Mouse (Mus musculus) adrenal gland, postnatal 25 days (tissue): ENCODE results near the gene Nptxr. TPM values are rescaled to one million over a fixed set of nuclear protein-coding genes. Genes with fewer than 3 reads are reported as not detected.

Experiments
- DNase-seq: peaks from one replicate; pipeline ENCODE4 v3.0.0; 2021; ENCODE audit warnings: mixed read lengths
- total RNA-seq: library from RNA; stranded (reverse); gene quantifications from 2 replicates; pipeline ENCODE4 v1.2.3, GENCODE M21; 2021

The Nptxr gene
- total RNA-seq, 1 experiment from 2014 or later: 6.8 TPM

- peak; percentile 77 for DNase-seq
These were observed 51.7 kb downstream of the Nptxr start for GRCm38 (mm10) chr15:79752742-79753419.

GRCm38 (mm10) chr15:79751772-79752171 is 52.8 kb downstream of the Nptxr start:
- no peak for DNase-seq

- no peak for DNase-seq
These were observed 54.3 kb downstream of the Nptxr start for GRCm38 (mm10) chr15:79750266-79750665.

- no peak for DNase-seq
These were observed 55.4 kb downstream of the Nptxr start for GRCm38 (mm10) chr15:79749162-79749561.

- no peak for DNase-seq
These were observed 56.6 kb downstream of the Nptxr start for GRCm38 (mm10) chr15:79747998-79748397.

GRCm38 (mm10) chr15:79745883-79746282 is 58.7 kb downstream of the Nptxr start:
- DNase-seq: no peak

GRCm38 (mm10) chr15:79745312-79745711 is 59.3 kb downstream of the Nptxr start:
- no peak for DNase-seq

- DNase-seq: no peak
These were observed 59.8 kb downstream of the Nptxr start for GRCm38 (mm10) chr15:79744742-79745141.

GRCm38 (mm10) chr15:79744001-79744400 is 60.6 kb downstream of the Nptxr start:
- DNase-seq: no peak

- DNase-seq: no peak
These were observed 61.9 kb downstream of the Nptxr start for GRCm38 (mm10) chr15:79742706-79743023.

GRCm38 (mm10) chr15:79741921-79742705 is 62.5 kb downstream of the Nptxr start, which contains the start of gene Sun2:
Gene Sun2, minus strand, starts transcription at chr15:79742536.
- peak; percentile 92 for DNase-seq

- DNase-seq: no peak
These were observed 63.2 kb downstream of the Nptxr start for GRCm38 (mm10) chr15:79741173-79741858.

GRCm38 (mm10) chr15:79740739-79741138 is 63.8 kb downstream of the Nptxr start:
- DNase-seq: no peak

Other genes starting within 250 kb of the Nptxr start
- 2.5 and 3.5 TPM in 2 replicates for gene Dmc1, start 199.7 kb downstream of the Nptxr start, total RNA-seq
- gene Fam227a, start 145.8 kb downstream of the Nptxr start, total RNA-seq: 2.9 and 4.1 TPM in 2 replicates
- 15.0 and 24.5 TPM in 2 replicates for gene Cby1, start 145.6 kb downstream of the Nptxr start, total RNA-seq
- 82.7 and 113 TPM in 2 replicates for gene Tomm22, start 133.9 kb downstream of the Nptxr start, total RNA-seq
- 26.8 and 27.9 TPM in 2 replicates for gene Josd1, start 116.8 kb downstream of the Nptxr start, total RNA-seq
- 30.1 and 34.7 TPM in 2 replicates for gene Gtpbp1, start 113.9 kb downstream of the Nptxr start, total RNA-seq
- 44.0 and 50.9 TPM in 2 replicates for gene Sun2, start 62.2 kb downstream of the Nptxr start, total RNA-seq
- 17.7 and 23.1 TPM in 2 replicates for gene Dnal4, start 26.9 kb downstream of the Nptxr start, total RNA-seq
- gene Npcd, start 29.5 kb upstream of the Nptxr start, total RNA-seq: 1.7 and 2.6 TPM in 2 replicates
- 55.3 and 73.0 TPM in 2 replicates for gene Cbx6, start 29.9 kb upstream of the Nptxr start, total RNA-seq
- 17.5 and 25.0 TPM in 2 replicates for gene Apobec3, start 86.9 kb upstream of the Nptxr start, total RNA-seq
- 15.7 and 22.4 TPM in 2 replicates for gene Cbx7, start 166.4 kb upstream of the Nptxr start, total RNA-seq
- 48.1 and 48.6 TPM in 2 replicates for gene Pdgfb, start 210.2 kb upstream of the Nptxr start, total RNA-seq